Mouse (Mus musculus): ENCODE measurements around the gene Olfr619. TPM values are rescaled to one million over a fixed set of nuclear protein-coding genes. Genes with fewer than 3 reads are reported as not detected.
A peak's percentile ranks its signal among the peaks of the same experiment; 100 is the strongest.

Gene Olfr619
- total and polyA plus RNA-seq, 2 experiments = not detected

DNA sequence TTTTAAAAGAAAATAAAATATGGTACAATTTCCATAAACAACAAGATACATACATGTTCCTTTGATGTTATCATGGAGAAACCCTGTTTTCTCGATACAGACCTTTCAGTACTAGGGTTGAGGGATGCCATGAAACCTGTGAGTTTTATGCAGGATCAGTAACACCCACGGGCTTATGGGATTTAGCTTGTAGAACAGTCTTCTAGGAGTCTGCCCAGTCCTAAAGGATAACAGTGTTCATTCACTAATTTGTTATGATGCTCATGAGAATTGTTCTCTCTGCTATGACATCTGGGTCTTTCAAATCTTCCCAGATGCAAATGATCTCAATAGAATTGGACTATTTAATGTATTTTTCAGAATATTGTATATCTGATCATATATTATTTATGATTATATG, 12.1 kb downstream of the Olfr619 start, which contains the start of gene Olfr620:
Olfr620 (minus strand) TSS at position 101 of the 400 bp plus-strand sequence.
- H3K27me3 ChIP-seq (ENCODE audit: control insufficient read depth, insufficient read depth, low read length) = no peaks in the 10 kb centered on the region
- H3K36me3 ChIP-seq (ENCODE audit: control insufficient read depth, insufficient read depth, low read length) = no peaks in the 10 kb centered on the region
- no peak within 1 kb of the TSS for H3K9ac ChIP-seq (ENCODE audit: low read depth, low read length)
- no peak for TF ChIP-seq POLR2A (IDR thresholded peaks at IDR 0.05; ENCODE audit: extremely low read depth, insufficient read depth, low read length)
- TF ChIP-seq CTCF (IDR thresholded peaks at IDR 0.05; ENCODE audit: low read depth, low read length) = no peak
- H3K79me2 ChIP-seq (ENCODE audit: control insufficient read depth, insufficient read depth, low read length) = no peaks in the 10 kb centered on the region
- H3K4me1 ChIP-seq (ENCODE audit: control insufficient read depth, insufficient read depth, low read length) = no peaks in the 10 kb centered on the region
- no peak within 1 kb of the TSS for H3K27ac ChIP-seq (replicated peaks; ENCODE audit: insufficient read depth, low read depth, low read length)
- no peak within 1 kb of the TSS for H3K4me3 ChIP-seq (ENCODE audit: insufficient read depth, low read depth, low read length)
- 59% methylated on average over 2 of the region's 2 CpGs for WGBS
- no peak for DNase-seq (ENCODE audit: extremely low read depth, low read depth, low spot score)

DNA sequence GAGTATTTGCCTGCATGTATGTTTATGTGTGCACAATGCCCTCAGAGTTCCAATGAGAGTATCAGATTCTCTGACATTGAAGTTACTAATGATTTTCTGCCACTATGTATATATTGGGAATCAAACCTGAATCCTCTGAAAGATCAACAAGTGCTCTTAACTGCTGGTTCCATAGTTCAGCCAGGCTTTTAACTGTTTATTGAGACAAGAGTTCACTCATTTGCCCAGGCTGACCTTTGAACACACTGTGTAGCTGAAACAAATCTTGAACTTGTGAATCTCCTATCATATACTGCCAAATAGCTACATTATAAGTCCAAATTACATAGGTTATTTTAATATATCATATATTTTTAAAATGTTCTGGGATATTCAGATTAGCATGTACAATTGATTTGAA, 36.4 kb downstream of the Olfr619 start:
- H3K4me1 ChIP-seq (ENCODE audit: control insufficient read depth, insufficient read depth, low read length) = no peaks in the 10 kb centered on the region
- H3K27me3 ChIP-seq (ENCODE audit: control insufficient read depth, insufficient read depth, low read length) = no peaks in the 10 kb centered on the region
- no peak overlapping the region for H3K27ac ChIP-seq (replicated peaks; ENCODE audit: insufficient read depth, low read depth, low read length)
- H3K9ac ChIP-seq (ENCODE audit: low read depth, low read length) = no peak overlapping the region
- TF ChIP-seq POLR2A (IDR thresholded peaks at IDR 0.05; ENCODE audit: extremely low read depth, insufficient read depth, low read length) = no peak
- TF ChIP-seq CTCF (IDR thresholded peaks at IDR 0.05; ENCODE audit: low read depth, low read length) = no peak
- H3K36me3 ChIP-seq (ENCODE audit: control insufficient read depth, insufficient read depth, low read length) = no peaks in the 10 kb centered on the region
- peak; percentile 41 for DNase-seq (ENCODE audit: extremely low read depth, low read depth, low spot score)
- no peak overlapping the region for H3K4me3 ChIP-seq (ENCODE audit: insufficient read depth, low read depth, low read length)
- H3K79me2 ChIP-seq (ENCODE audit: control insufficient read depth, insufficient read depth, low read length) = no peaks in the 10 kb centered on the region

DNA sequence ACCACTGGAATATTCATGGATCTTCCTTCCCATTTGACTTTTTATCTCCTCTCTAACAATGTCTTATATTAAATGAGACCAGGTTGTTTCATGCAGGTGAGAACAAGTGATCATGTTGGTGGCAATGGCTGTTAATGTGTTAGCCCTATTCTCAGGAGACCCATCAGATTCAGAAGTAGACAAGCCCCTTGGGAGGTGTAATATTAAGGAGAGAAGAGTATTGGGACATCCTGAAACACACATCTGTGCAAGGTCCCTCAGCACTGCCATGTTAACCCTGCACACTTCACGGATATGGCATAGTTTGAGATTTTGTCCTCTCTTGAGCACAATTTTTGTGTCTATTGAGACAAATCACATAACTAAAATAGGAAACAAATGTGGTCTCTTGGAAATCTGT, 42.2 kb downstream of the Olfr619 start, which contains the start of gene Olfr622:
Olfr622 (minus strand) TSS at position 101 of the 400 bp plus-strand sequence.
- Histone ChIP-seq H3K27ac (replicated peaks; ENCODE audit: insufficient read depth, low read depth, low read length) (no peak within 1 kb of the TSS), H3K27me3 (ENCODE audit: control insufficient read depth, insufficient read depth, low read length) (no peaks in the 10 kb centered on the region), H3K9ac (ENCODE audit: low read depth, low read length) (no peak within 1 kb of the TSS), H3K4me1 (ENCODE audit: control insufficient read depth, insufficient read depth, low read length) (no peaks in the 10 kb centered on the region), H3K79me2 (ENCODE audit: control insufficient read depth, insufficient read depth, low read length) (no peaks in the 10 kb centered on the region), H3K36me3 (ENCODE audit: control insufficient read depth, insufficient read depth, low read length) (no peaks in the 10 kb centered on the region), H3K4me3 (ENCODE audit: insufficient read depth, low read depth, low read length) (no peak within 1 kb of the TSS)
- DNase-seq (ENCODE audit: extremely low read depth, low read depth, low spot score) = no peak
- WGBS = 68% methylated on average over 1 of the region's 1 CpGs
- no peak for TF ChIP-seq POLR2A (IDR thresholded peaks at IDR 0.05; ENCODE audit: extremely low read depth, insufficient read depth, low read length)
- no peak for TF ChIP-seq CTCF (IDR thresholded peaks at IDR 0.05; ENCODE audit: low read depth, low read length)

DNA sequence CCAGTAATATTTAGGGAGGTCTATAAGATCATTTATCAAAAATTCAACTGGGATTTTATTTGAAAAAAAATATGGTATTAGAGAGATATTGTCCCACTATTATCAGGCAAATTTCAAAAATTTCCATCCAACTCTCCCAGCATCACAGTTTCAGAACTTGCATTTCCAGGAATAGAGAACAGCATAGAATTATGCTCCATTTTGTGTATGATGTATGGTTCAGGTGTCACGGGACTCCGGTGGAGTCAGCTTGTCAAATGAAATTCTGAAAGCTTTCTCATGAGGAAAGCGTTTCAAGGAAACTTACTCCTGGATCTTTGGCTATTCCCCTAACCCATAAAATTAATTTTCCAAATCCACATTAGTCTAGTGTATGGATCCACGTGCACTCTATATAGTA, 43.7 kb downstream of the Olfr619 start:
- Histone ChIP-seq H3K4me3 (ENCODE audit: insufficient read depth, low read depth, low read length) (no peak overlapping the region), H3K27me3 (ENCODE audit: control insufficient read depth, insufficient read depth, low read length) (no peaks in the 10 kb centered on the region), H3K36me3 (ENCODE audit: control insufficient read depth, insufficient read depth, low read length) (no peaks in the 10 kb centered on the region), H3K9ac (ENCODE audit: low read depth, low read length) (no peak overlapping the region), H3K27ac (replicated peaks; ENCODE audit: insufficient read depth, low read depth, low read length) (no peak overlapping the region), H3K4me1 (ENCODE audit: control insufficient read depth, insufficient read depth, low read length) (no peaks in the 10 kb centered on the region), H3K79me2 (ENCODE audit: control insufficient read depth, insufficient read depth, low read length) (no peaks in the 10 kb centered on the region)
- no peak for DNase-seq (ENCODE audit: extremely low read depth, low read depth, low spot score)
- WGBS = 72% methylated on average over 4 of the region's 4 CpGs
- TF ChIP-seq POLR2A (IDR thresholded peaks at IDR 0.05; ENCODE audit: extremely low read depth, insufficient read depth, low read length) = no peak
- TF ChIP-seq CTCF (IDR thresholded peaks at IDR 0.05; ENCODE audit: low read depth, low read length) = no peak

Other genes with a start within 250 kb of the Olfr619 start
Only the 30 nearest of the 32 such genes appear.
- gene Olfr601, start 237.9 kb upstream of the Olfr619 start, total RNA-seq (2014; rRNA removed) = not detected in 2 replicates
- not detected in 2 replicates for gene Olfr601, start 237.9 kb upstream of the Olfr619 start, polyA plus RNA-seq (2012; rRNA removed)
- gene Olfr603, start 214.4 kb upstream of the Olfr619 start, total RNA-seq (2014; rRNA removed) = not detected in 2 replicates
- gene Olfr603, start 214.4 kb upstream of the Olfr619 start, polyA plus RNA-seq (2012; rRNA removed) = not detected in 2 replicates
- gene Usp17lc, start 185.5 kb upstream of the Olfr619 start, total RNA-seq (2014; rRNA removed) = not detected in 2 replicates
- not detected in 2 replicates for gene Usp17lc, start 185.5 kb upstream of the Olfr619 start, polyA plus RNA-seq (2012; rRNA removed)
- not detected in 2 replicates for gene Olfr605, start 155.1 kb upstream of the Olfr619 start, total RNA-seq (2014; rRNA removed)
- gene Olfr605, start 155.1 kb upstream of the Olfr619 start, polyA plus RNA-seq (2012; rRNA removed) = not detected in 2 replicates
- gene Olfr606, start 151.5 kb upstream of the Olfr619 start, total RNA-seq (2014; rRNA removed) = not detected in 2 replicates
- not detected in 2 replicates for gene Olfr606, start 151.5 kb upstream of the Olfr619 start, polyA plus RNA-seq (2012; rRNA removed)
- not detected in 2 replicates for gene Olfr607, start 136.4 kb upstream of the Olfr619 start, total RNA-seq (2014; rRNA removed)
- not detected in 2 replicates for gene Olfr607, start 136.4 kb upstream of the Olfr619 start, polyA plus RNA-seq (2012; rRNA removed)
- gene Olfr608, start 130.7 kb upstream of the Olfr619 start, total RNA-seq (2014; rRNA removed) = not detected in 2 replicates
- gene Olfr608, start 130.7 kb upstream of the Olfr619 start, polyA plus RNA-seq (2012; rRNA removed) = not detected in 2 replicates
- gene Olfr609, start 102.5 kb upstream of the Olfr619 start, total RNA-seq (2014; rRNA removed) = not detected in 2 replicates
- not detected in 2 replicates for gene Olfr609, start 102.5 kb upstream of the Olfr619 start, polyA plus RNA-seq (2012; rRNA removed)
- gene Olfr610, start 88.5 kb upstream of the Olfr619 start, total RNA-seq (2014; rRNA removed) = not detected in 2 replicates
- not detected in 2 replicates for gene Olfr610, start 88.5 kb upstream of the Olfr619 start, polyA plus RNA-seq (2012; rRNA removed)
- not detected in 2 replicates for gene Olfr611, start 79.7 kb upstream of the Olfr619 start, total RNA-seq (2014; rRNA removed)
- not detected in 2 replicates for gene Olfr611, start 79.7 kb upstream of the Olfr619 start, polyA plus RNA-seq (2012; rRNA removed)
- not detected in 2 replicates for gene Olfr612, start 57.9 kb upstream of the Olfr619 start, total RNA-seq (2014; rRNA removed)
- not detected in 2 replicates for gene Olfr612, start 57.9 kb upstream of the Olfr619 start, polyA plus RNA-seq (2012; rRNA removed)
- not detected in 2 replicates for gene Olfr613, start 52.5 kb upstream of the Olfr619 start, total RNA-seq (2014; rRNA removed)
- gene Olfr613, start 52.5 kb upstream of the Olfr619 start, polyA plus RNA-seq (2012; rRNA removed) = not detected in 2 replicates
- gene Olfr615, start 44.5 kb upstream of the Olfr619 start, total RNA-seq (2014; rRNA removed) = not detected in 2 replicates
- gene Olfr615, start 44.5 kb upstream of the Olfr619 start, polyA plus RNA-seq (2012; rRNA removed) = not detected in 2 replicates
- not detected in 2 replicates for gene Olfr616, start 31.4 kb upstream of the Olfr619 start, total RNA-seq (2014; rRNA removed)
- not detected in 2 replicates for gene Olfr616, start 31.4 kb upstream of the Olfr619 start, polyA plus RNA-seq (2012; rRNA removed)
- not detected in 2 replicates for gene Olfr617, start 27.5 kb upstream of the Olfr619 start, total RNA-seq (2014; rRNA removed)
- gene Olfr617, start 27.5 kb upstream of the Olfr619 start, polyA plus RNA-seq (2012; rRNA removed) = not detected in 2 replicates
- not detected in 2 replicates for gene Olfr618, start 10.5 kb upstream of the Olfr619 start, total RNA-seq (2014; rRNA removed)
- gene Olfr618, start 10.5 kb upstream of the Olfr619 start, polyA plus RNA-seq (2012; rRNA removed) = not detected in 2 replicates
- gene Olfr620, start 12.0 kb downstream of the Olfr619 start, total RNA-seq (2014; rRNA removed) = not detected in 2 replicates
- gene Olfr620, start 12.0 kb downstream of the Olfr619 start, polyA plus RNA-seq (2012; rRNA removed) = not detected in 2 replicates
- not detected in 2 replicates for gene Olfr622, start 42.1 kb downstream of the Olfr619 start, total RNA-seq (2014; rRNA removed)
- gene Olfr622, start 42.1 kb downstream of the Olfr619 start, polyA plus RNA-seq (2012; rRNA removed) = not detected in 2 replicates
- gene Olfr623, start 63.1 kb downstream of the Olfr619 start, total RNA-seq (2014; rRNA removed) = not detected in 2 replicates
- gene Olfr623, start 63.1 kb downstream of the Olfr619 start, polyA plus RNA-seq (2012; rRNA removed) = not detected in 2 replicates
- under 0.01 and 0.07 TPM in 2 replicates for gene Olfr624, start 70.6 kb downstream of the Olfr619 start, total RNA-seq (2014; rRNA removed)
- not detected in 2 replicates for gene Olfr624, start 70.6 kb downstream of the Olfr619 start, polyA plus RNA-seq (2012; rRNA removed)
- not detected in 2 replicates for gene Olfr625-ps1, start 82.1 kb downstream of the Olfr619 start, total RNA-seq (2014; rRNA removed)
- gene Olfr625-ps1, start 82.1 kb downstream of the Olfr619 start, polyA plus RNA-seq (2012; rRNA removed) = not detected in 2 replicates
- not detected in 2 replicates for gene Olfr243, start 114.1 kb downstream of the Olfr619 start, total RNA-seq (2014; rRNA removed)
- gene Olfr243, start 114.1 kb downstream of the Olfr619 start, polyA plus RNA-seq (2012; rRNA removed) = not detected in 2 replicates
- gene Olfr628, start 129.8 kb downstream of the Olfr619 start, total RNA-seq (2014; rRNA removed) = not detected in 2 replicates
- not detected in 2 replicates for gene Olfr628, start 129.8 kb downstream of the Olfr619 start, polyA plus RNA-seq (2012; rRNA removed)
- not detected in 2 replicates for gene Olfr629, start 144.4 kb downstream of the Olfr619 start, total RNA-seq (2014; rRNA removed)
- gene Olfr629, start 144.4 kb downstream of the Olfr619 start, polyA plus RNA-seq (2012; rRNA removed) = not detected in 2 replicates
- gene Olfr630, start 156.8 kb downstream of the Olfr619 start, total RNA-seq (2014; rRNA removed) = not detected in 2 replicates
- gene Olfr630, start 156.8 kb downstream of the Olfr619 start, polyA plus RNA-seq (2012; rRNA removed) = not detected in 2 replicates
- gene Olfr69, start 171.0 kb downstream of the Olfr619 start, total RNA-seq (2014; rRNA removed) = not detected in 2 replicates
- gene Olfr69, start 171.0 kb downstream of the Olfr619 start, polyA plus RNA-seq (2012; rRNA removed) = not detected in 2 replicates
- not detected in 2 replicates for gene Olfr68, start 179.1 kb downstream of the Olfr619 start, total RNA-seq (2014; rRNA removed)
- gene Olfr68, start 179.1 kb downstream of the Olfr619 start, polyA plus RNA-seq (2012; rRNA removed) = not detected in 2 replicates
- not detected in 2 replicates for gene Olfr67, start 191.2 kb downstream of the Olfr619 start, total RNA-seq (2014; rRNA removed)
- not detected in 2 replicates for gene Olfr67, start 191.2 kb downstream of the Olfr619 start, polyA plus RNA-seq (2012; rRNA removed)
- gene Hbb-bt, start 213.4 kb downstream of the Olfr619 start, total RNA-seq (2014; rRNA removed) = 116 and 144 TPM in 2 replicates
- gene Hbb-bt, start 213.4 kb downstream of the Olfr619 start, polyA plus RNA-seq (2012; rRNA removed) = 56.2 and 75.5 TPM in 2 replicates
- 760 and 1,100 TPM in 2 replicates for gene Hbb-bs, start 227.5 kb downstream of the Olfr619 start, total RNA-seq (2014; rRNA removed)
- gene Hbb-bs, start 227.5 kb downstream of the Olfr619 start, polyA plus RNA-seq (2012; rRNA removed) = 551 and 848 TPM in 2 replicates

All from liver, adult 2 months (tissue).